18 mouse cellular contexts compared by ENCODE assay signal in genomic region chrX:11576287-11576686, GRCm38 (mm10).
"Had no signal": no experiment of that assay in that cellular context is flagged by ENCODE, and none has a peak within 500 bp of the region (broad histone marks: within the 10 kb centered on the region; RNA-seq: fewer than 3 reads in every experiment).

No protein-coding gene starts in this region.

- H3K27ac ChIP-seq: limb, embryonic 12.5 days; limb, embryonic 15.5 days; liver, embryonic 14.5 days; lung, embryonic 15.5 days; macrophage; midbrain, embryonic 12.5 days; midbrain, embryonic 15.5 days; neural tube, embryonic 12.5 days; neural tube, embryonic 15.5 days; stomach, postnatal 0 days had no signal

- DNase-seq: kidney, adult 8-10 months; kidney, postnatal 4 days; liver, postnatal 0 days; thymus, adult 2 months; thymus, postnatal 14 days; thymus, postnatal 4 days had no signal

- ATAC-seq: intestine, postnatal 0 days; liver, postnatal 0 days; midbrain, embryonic 15.5 days had no signal

- H3K9ac ChIP-seq: limb, embryonic 12.5 days; limb, embryonic 15.5 days; liver, embryonic 14.5 days; liver, postnatal 0 days; lung, embryonic 15.5 days; midbrain, embryonic 12.5 days; midbrain, embryonic 15.5 days; neural tube, embryonic 12.5 days; neural tube, embryonic 15.5 days had no signal

- H3K4me3 ChIP-seq: limb, embryonic 12.5 days; limb, embryonic 15.5 days; lung, embryonic 15.5 days; midbrain, embryonic 12.5 days; midbrain, embryonic 15.5 days; neural tube, embryonic 12.5 days; neural tube, embryonic 15.5 days had no signal

- H3K4me1 ChIP-seq: limb, embryonic 12.5 days; limb, embryonic 15.5 days; lung, embryonic 15.5 days; midbrain, embryonic 12.5 days; midbrain, embryonic 15.5 days; neural tube, embryonic 12.5 days; neural tube, embryonic 15.5 days had no signal

- H3K36me3 ChIP-seq: limb, embryonic 12.5 days; limb, embryonic 15.5 days; lung, embryonic 15.5 days; midbrain, embryonic 12.5 days; midbrain, embryonic 15.5 days; neural tube, embryonic 12.5 days; neural tube, embryonic 15.5 days had no signal

- H3K4me2 ChIP-seq: limb, embryonic 12.5 days; limb, embryonic 15.5 days; liver, embryonic 11.5 days; lung, embryonic 15.5 days; midbrain, embryonic 12.5 days; midbrain, embryonic 15.5 days; neural tube, embryonic 12.5 days; neural tube, embryonic 15.5 days had no signal

- H3K9me3 ChIP-seq: limb, embryonic 15.5 days; lung, embryonic 15.5 days; midbrain, embryonic 12.5 days; midbrain, embryonic 15.5 days; neural tube, embryonic 12.5 days; neural tube, embryonic 15.5 days had no signal

- H3K27me3 ChIP-seq: midbrain, embryonic 12.5 days; midbrain, embryonic 15.5 days; neural tube, embryonic 12.5 days; neural tube, embryonic 15.5 days had no signal
